Mouse (Mus musculus): ENCODE measurements at regions not wholly inside any gene's neighbourhood (a gene's known extent, or its start where the extent isn't known, plus 50 kb on each side); places are given as distances from the start of the nearest gene placed in this dataset.

GRCm38 (mm10) chr10:115664567-115664966 lies 77.0 kb upstream of the Lgr5 start:
- H3K9me3 ChIP-seq (ENCODE audit: low read length), result no peaks in the 10 kb centered on the region
- DNase-seq (ENCODE audit: low spot score) (peak; percentile 70), ATAC-seq (peak; percentile 87)
- no peaks in the 10 kb centered on the region for H3K4me1 ChIP-seq (ENCODE audit: insufficient read depth, low read length)
- WGBS, result 19% methylated on average over 19 of the region's 19 CpGs
- H3K27me3 ChIP-seq (ENCODE audit: insufficient read depth, low read length), result no peaks in the 10 kb centered on the region
- no peak overlapping the region for H3K27ac ChIP-seq
- no peak overlapping the region; the same call in 1 of the 2 replicates for H3K9ac ChIP-seq (replicated peaks; ENCODE audit: low read length)
- H3K4me2 ChIP-seq (ENCODE audit: low read depth, low read length), result peak overlapping the region; percentile 57
- peak overlapping the region; percentile 33 for H3K4me3 ChIP-seq (ENCODE audit: low read length)
- no peak for TF ChIP-seq CTCF (IDR thresholded peaks at IDR 0.05; ENCODE audit: low read depth)
- H3K36me3 ChIP-seq (ENCODE audit: insufficient read depth, low read length), result no peaks in the 10 kb centered on the region

GRCm38 (mm10) chr10:115676661-115677060 lies 89.1 kb upstream of the Lgr5 start:
- H3K9me3 ChIP-seq (ENCODE audit: low read length), result no peaks in the 10 kb centered on the region
- no peaks in the 10 kb centered on the region for H3K4me1 ChIP-seq (ENCODE audit: insufficient read depth, low read length)
- no peaks in the 10 kb centered on the region for H3K27me3 ChIP-seq (ENCODE audit: insufficient read depth, low read length)
- H3K27ac ChIP-seq, result no peak overlapping the region
- no peak for TF ChIP-seq CTCF (IDR thresholded peaks at IDR 0.05; ENCODE audit: low read depth)
- no peak overlapping the region for H3K9ac ChIP-seq (replicated peaks; ENCODE audit: low read length)
- H3K36me3 ChIP-seq (ENCODE audit: insufficient read depth, low read length), result no peaks in the 10 kb centered on the region
- no peak overlapping the region for H3K4me2 ChIP-seq (ENCODE audit: low read depth, low read length)
- DNase-seq (ENCODE audit: low spot score), result no peak
- ATAC-seq, result no peak
- no peak overlapping the region for H3K4me3 ChIP-seq (ENCODE audit: low read length)
- 83% methylated on average over 2 of the region's 2 CpGs for WGBS

- H3K9ac ChIP-seq (replicated peaks; ENCODE audit: low read length), result no peak overlapping the region
- no peak overlapping the region for H3K4me3 ChIP-seq (ENCODE audit: low read length)
- H3K4me2 ChIP-seq (ENCODE audit: low read depth, low read length), result no peak overlapping the region
- peak; percentile 23 for DNase-seq (ENCODE audit: low spot score)
- WGBS, result 60% methylated on average over 6 of the region's 6 CpGs
- no peaks in the 10 kb centered on the region for H3K27me3 ChIP-seq (ENCODE audit: insufficient read depth, low read length)
- no peak for ATAC-seq
- TF ChIP-seq CTCF (IDR thresholded peaks at IDR 0.05; ENCODE audit: low read depth), result no peak
- no peak overlapping the region for H3K27ac ChIP-seq
- no peaks in the 10 kb centered on the region for H3K9me3 ChIP-seq (ENCODE audit: low read length)
- no peaks in the 10 kb centered on the region for H3K4me1 ChIP-seq (ENCODE audit: insufficient read depth, low read length)
- H3K36me3 ChIP-seq (ENCODE audit: insufficient read depth, low read length), result no peaks in the 10 kb centered on the region
Observed at GRCm38 (mm10) chr10:115681115-115681514, 93.5 kb upstream of the Lgr5 start.

GRCm38 (mm10) chr10:115691939-115692338 lies 104.4 kb upstream of the Lgr5 start:
- TF ChIP-seq CTCF (IDR thresholded peaks at IDR 0.05; ENCODE audit: low read depth), result no peak
- H3K4me1 ChIP-seq (ENCODE audit: insufficient read depth, low read length), result no peaks in the 10 kb centered on the region
- no peak overlapping the region for H3K9ac ChIP-seq (replicated peaks; ENCODE audit: low read length)
- H3K9me3 ChIP-seq (ENCODE audit: low read length), result no peaks in the 10 kb centered on the region
- H3K27me3 ChIP-seq (ENCODE audit: insufficient read depth, low read length), result no peaks in the 10 kb centered on the region
- H3K4me3 ChIP-seq (ENCODE audit: low read length), result no peak overlapping the region
- H3K27ac ChIP-seq, result no peak overlapping the region
- DNase-seq (ENCODE audit: low spot score), result no peak
- ATAC-seq, result no peak
- H3K36me3 ChIP-seq (ENCODE audit: insufficient read depth, low read length), result no peaks in the 10 kb centered on the region
- no peak overlapping the region for H3K4me2 ChIP-seq (ENCODE audit: low read depth, low read length)
- 95% methylated on average over 4 of the region's 4 CpGs for WGBS

GRCm38 (mm10) chr10:115693986-115694833 lies 106.6 kb upstream of the Lgr5 start:
- no peak overlapping the region for H3K9ac ChIP-seq (replicated peaks; ENCODE audit: low read length)
- H3K36me3 ChIP-seq (ENCODE audit: insufficient read depth, low read length), result no peaks in the 10 kb centered on the region
- H3K27ac ChIP-seq, result no peak overlapping the region
- 43% methylated on average over 22 of the region's 22 CpGs for WGBS
- peak; percentile 84 for ATAC-seq
- H3K4me1 ChIP-seq (ENCODE audit: insufficient read depth, low read length), result no peaks in the 10 kb centered on the region
- H3K4me2 ChIP-seq (ENCODE audit: low read depth, low read length), result no peak overlapping the region
- no peak for TF ChIP-seq CTCF (IDR thresholded peaks at IDR 0.05; ENCODE audit: low read depth)
- DNase-seq (ENCODE audit: low spot score), result peak; percentile 24
- H3K9me3 ChIP-seq (ENCODE audit: low read length), result no peaks in the 10 kb centered on the region
- H3K4me3 ChIP-seq (ENCODE audit: low read length), result no peak overlapping the region
- no peaks in the 10 kb centered on the region for H3K27me3 ChIP-seq (ENCODE audit: insufficient read depth, low read length)

GRCm38 (mm10) chr10:115702358-115702757 lies 114.3 kb upstream of the Tspan8 start:
- DNase-seq (ENCODE audit: low spot score) (no peak), ATAC-seq (no peak)
- no peak overlapping the region for H3K9ac ChIP-seq (replicated peaks; ENCODE audit: low read length)
- no peaks in the 10 kb centered on the region for H3K4me1 ChIP-seq (ENCODE audit: insufficient read depth, low read length)
- H3K4me2 ChIP-seq (ENCODE audit: low read depth, low read length), result no peak overlapping the region
- no peak overlapping the region for H3K4me3 ChIP-seq (ENCODE audit: low read length)
- no peaks in the 10 kb centered on the region for H3K27me3 ChIP-seq (ENCODE audit: insufficient read depth, low read length)
- H3K36me3 ChIP-seq (ENCODE audit: insufficient read depth, low read length), result no peaks in the 10 kb centered on the region
- 93% methylated on average over 3 of the region's 3 CpGs for WGBS
- no peaks in the 10 kb centered on the region for H3K9me3 ChIP-seq (ENCODE audit: low read length)
- no peak for TF ChIP-seq CTCF (IDR thresholded peaks at IDR 0.05; ENCODE audit: low read depth)
- no peak overlapping the region for H3K27ac ChIP-seq

- no peaks in the 10 kb centered on the region for H3K9me3 ChIP-seq (ENCODE audit: low read length)
- no peaks in the 10 kb centered on the region for H3K27me3 ChIP-seq (ENCODE audit: insufficient read depth, low read length)
- no peak overlapping the region for H3K9ac ChIP-seq (replicated peaks; ENCODE audit: low read length)
- DNase-seq (ENCODE audit: low spot score), result no peak
- TF ChIP-seq CTCF (IDR thresholded peaks at IDR 0.05; ENCODE audit: low read depth), result no peak
- no peaks in the 10 kb centered on the region for H3K4me1 ChIP-seq (ENCODE audit: insufficient read depth, low read length)
- WGBS, result 65% methylated on average over 14 of the region's 14 CpGs
- ATAC-seq, result no peak
- no peak overlapping the region for H3K4me3 ChIP-seq (ENCODE audit: low read length)
- H3K36me3 ChIP-seq (ENCODE audit: insufficient read depth, low read length), result no peaks in the 10 kb centered on the region
- no peak overlapping the region for H3K27ac ChIP-seq
- no peak overlapping the region for H3K4me2 ChIP-seq (ENCODE audit: low read depth, low read length)
Observed at GRCm38 (mm10) chr10:115708623-115709022, 108.0 kb upstream of the Tspan8 start.

Data from hindbrain, postnatal 0 days (tissue).